Mouse (Mus musculus) adipocyte (in vitro differentiated cells): ENCODE data around the gene Mmp8.

Source experiments
- DNase-seq: peaks from one replicate; pipeline ENCODE4 v3.0.0-alpha.2; 2016; ENCODE audit warnings: low spot score

Mmp8 gene

DNA sequence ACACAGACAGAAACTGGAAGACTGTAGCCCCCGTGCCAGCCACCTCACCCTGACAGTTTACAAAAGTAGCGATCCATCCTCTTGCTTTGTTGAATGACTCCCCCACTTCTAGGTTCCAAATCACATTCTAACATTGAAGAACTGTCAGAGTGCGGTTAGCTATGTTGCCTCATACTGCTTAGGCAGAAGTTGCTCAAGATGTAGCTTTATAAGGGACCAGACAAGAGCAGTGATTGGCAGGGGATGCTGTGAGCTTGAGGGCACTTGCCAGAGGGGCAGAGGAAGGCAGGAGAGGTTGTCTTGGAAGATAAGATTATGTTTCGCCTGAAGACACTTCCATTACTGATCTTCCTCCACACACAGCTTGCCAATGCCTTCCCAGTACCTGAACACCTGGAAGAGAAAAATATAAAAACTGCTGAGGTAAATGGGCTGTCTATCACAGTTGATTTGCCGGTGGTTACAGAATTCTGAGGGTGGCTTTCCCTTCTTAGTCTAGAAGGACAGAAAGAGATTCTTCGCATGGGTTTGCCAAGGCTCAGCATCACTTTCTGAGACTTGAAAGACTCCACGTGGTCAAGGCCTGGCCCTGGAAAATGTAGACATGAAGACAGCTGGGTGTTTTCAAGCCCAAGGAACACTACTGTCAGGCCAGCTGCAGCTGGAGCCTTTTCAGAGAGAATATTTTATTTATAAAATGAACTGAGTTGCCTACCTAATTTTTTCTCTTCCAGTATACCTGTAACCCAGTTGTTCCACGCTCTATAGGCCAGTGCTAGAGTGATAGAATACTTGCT, at the start of gene Mmp8:
Mmp8 (plus strand) TSS at position 236 of the 797 bp plus-strand sequence.
- no peak for DNase-seq

GRCm38 (mm10) chr9:7509619-7510233, 48.5 kb upstream of the Mmp8 start:
- no peak for DNase-seq

GRCm38 (mm10) chr9:7517944-7518571, 40.2 kb upstream of the Mmp8 start:
- DNase-seq = no peak

- no peak for DNase-seq
These were observed 31.9 kb upstream of the Mmp8 start for GRCm38 (mm10) chr9:7526255-7526940.

- DNase-seq = no peak
These were observed 15.5 kb upstream of the Mmp8 start for GRCm38 (mm10) chr9:7542763-7543162.

GRCm38 (mm10) chr9:7544923-7545457, 13.3 kb upstream of the Mmp8 start:
- DNase-seq = no peak

GRCm38 (mm10) chr9:7545471-7545870, 12.8 kb upstream of the Mmp8 start:
- DNase-seq = no peak

- DNase-seq = no peak
These were observed 12.3 kb upstream of the Mmp8 start for GRCm38 (mm10) chr9:7545920-7546319.

DNA sequence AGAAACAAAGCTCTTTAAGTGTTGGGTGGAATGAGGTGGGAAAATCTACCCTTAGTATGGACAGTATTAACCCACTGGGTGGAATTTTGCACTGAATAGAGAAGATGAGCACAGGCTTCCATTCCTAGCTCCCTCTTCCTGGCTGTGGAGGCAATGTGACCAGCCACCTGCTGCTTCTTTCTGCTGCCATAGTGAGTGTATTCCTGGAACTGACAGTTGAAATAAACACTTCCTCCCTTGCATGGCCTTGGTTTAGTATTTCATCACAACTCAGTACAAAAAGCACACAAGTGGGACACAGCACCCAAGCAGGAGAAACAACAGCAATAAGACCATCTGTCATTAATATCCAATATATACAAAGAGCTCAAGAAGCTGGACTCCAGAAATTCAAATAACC, 6.3 kb upstream of the Mmp8 start:
- DNase-seq = no peak

DNA sequence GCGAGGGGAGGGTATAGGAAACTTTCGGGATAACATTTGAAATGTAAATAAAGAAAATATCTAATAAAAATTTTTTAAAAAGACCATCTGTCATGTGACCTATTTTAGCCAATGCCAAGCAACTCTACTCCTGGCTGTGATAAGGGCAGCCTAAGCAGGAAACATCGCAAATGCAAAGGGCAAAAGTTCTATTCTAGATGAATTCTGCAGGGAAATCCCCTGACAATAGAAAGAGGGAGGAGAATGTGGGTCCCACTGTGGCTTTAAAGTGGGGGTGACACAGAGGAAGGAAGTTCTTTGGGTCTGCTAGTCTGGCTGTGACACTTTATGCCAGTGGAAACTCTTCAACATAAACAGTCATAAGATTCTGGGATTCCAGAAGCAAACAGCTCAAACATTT, 4.7 kb upstream of the Mmp8 start:
- DNase-seq = no peak

DNA sequence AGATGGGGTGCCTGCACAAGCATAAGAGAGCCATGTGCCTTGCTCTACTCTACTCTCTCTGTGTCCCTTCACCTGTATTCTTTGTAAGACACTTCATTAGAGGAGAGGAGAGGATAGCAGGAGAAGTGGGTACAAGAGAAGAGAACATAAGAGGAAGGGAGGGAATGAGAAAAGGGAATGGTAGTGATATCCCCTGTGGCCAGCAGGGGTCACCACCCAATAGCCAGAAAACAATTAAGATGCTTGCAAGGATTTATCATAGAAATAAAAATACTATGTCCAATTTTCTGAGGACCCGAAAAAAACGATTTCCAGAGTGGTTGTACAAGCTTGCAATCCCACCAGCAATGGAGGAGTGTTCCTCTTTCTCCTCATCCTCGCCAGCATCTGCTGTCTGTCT, 3.9 kb upstream of the Mmp8 start:
- peak; percentile 65 for DNase-seq

DNA sequence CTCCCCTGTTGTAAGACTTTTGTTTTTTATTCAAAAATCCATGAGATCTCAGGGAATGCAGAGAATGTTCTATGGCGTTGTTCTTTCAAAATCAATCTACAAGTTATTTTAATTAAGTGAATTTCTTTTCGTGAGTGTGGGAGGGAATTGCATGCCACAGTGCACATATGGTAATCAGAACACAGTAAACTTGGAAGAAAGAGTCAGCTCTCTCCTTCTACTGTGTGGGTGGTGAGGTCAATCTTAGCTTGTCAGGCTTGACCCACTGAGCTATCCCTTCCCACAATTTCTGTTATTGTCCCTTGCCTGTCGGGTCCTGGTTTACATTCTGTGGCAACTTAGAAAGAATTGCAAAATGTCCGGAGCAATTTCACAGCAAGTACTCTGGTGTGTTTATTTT, 1.8 kb downstream of the Mmp8 start:
- DNase-seq = no peak

DNA sequence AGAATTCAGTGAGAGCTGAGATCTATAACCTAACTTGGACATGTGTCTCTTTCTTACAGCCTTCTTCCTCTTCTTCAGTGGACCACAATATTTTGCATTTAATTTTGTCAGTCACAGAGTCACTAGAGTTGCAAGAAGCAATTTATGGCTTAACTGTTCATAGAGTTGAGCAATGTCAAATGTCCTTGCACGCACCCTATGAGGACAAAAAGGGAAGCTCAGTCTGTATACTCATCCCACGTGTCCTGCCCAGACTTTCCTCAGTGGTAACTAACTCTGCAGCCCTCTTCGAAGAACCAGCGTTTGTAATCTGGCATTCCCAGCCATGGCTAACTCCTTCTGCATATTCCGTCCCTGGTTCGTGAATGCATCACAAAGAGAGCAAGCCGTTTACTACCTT, 9.1 kb downstream of the Mmp8 start:
- DNase-seq = no peak

- DNase-seq = no peak
These were observed 9.7 kb downstream of the Mmp8 start for GRCm38 (mm10) chr9:7567923-7568322.

DNA sequence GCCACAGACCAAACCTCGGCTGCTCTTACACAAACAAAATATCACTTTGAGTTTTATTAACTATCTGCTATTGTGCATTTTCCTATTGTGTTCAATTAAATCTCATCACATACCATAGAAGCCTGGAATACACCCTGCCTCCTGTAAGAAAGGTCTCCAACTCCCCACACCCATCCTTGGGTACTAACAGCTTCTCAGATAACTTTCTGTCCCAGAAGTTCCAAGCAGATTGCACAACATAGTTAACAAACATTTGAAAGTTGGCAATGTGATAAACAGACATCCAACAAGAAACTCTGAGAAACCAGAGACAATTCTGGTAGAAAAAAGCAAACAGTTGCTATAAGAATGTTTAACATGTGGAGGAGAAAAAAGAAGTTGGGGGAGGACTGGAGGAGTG, 12.2 kb downstream of the Mmp8 start:
- DNase-seq = peak; percentile 26

GRCm38 (mm10) chr9:7571162-7571561, 12.9 kb downstream of the Mmp8 start, which contains the start of gene Mmp27:
Gene Mmp27 (plus strand): TSS chr9:7571396.
- DNase-seq = no peak

GRCm38 (mm10) chr9:7572188-7572587, 13.9 kb downstream of the Mmp8 start:
- DNase-seq = no peak

GRCm38 (mm10) chr9:7572663-7573308, 14.5 kb downstream of the Mmp8 start:
- peak; percentile 40 for DNase-seq

DNA sequence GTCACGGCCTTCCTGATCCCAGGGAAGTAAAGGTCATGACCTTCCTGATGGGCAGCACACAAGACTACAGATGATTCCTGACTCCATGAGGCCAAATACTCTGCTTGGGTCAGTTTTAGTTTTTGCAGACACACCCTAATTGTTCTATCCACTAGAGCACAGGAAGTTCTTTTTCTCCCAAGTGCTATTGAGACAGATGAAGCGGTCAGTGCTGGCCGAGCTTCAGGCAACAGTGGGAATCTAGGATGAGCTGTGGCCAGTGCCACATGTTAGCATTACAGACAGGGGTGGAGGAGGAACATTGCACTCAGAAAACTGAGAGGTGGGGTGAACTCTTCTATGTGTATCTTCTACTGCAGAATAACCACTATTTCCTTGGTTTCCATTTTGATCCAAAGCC, 17.3 kb downstream of the Mmp8 start:
- DNase-seq = no peak

DNA sequence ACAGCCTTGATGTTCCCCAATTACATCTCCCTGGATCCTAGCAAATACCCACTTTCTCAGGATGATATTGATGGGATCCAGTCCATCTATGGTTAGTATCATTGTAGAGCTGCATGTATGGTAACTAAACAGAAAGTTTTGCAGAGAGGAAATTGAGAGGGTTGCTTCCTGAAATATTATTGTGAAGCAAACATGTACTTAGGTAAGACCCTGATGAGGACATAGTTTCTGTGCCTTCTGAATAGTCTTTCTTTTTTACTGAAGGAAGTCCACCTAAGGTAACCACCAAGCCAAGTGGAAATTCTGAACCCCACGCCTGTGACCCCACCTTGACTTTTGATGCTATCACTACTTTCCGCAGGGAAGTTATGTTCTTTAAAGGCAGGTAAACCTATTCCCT, 19.1 kb downstream of the Mmp8 start:
- no peak for DNase-seq

DNA sequence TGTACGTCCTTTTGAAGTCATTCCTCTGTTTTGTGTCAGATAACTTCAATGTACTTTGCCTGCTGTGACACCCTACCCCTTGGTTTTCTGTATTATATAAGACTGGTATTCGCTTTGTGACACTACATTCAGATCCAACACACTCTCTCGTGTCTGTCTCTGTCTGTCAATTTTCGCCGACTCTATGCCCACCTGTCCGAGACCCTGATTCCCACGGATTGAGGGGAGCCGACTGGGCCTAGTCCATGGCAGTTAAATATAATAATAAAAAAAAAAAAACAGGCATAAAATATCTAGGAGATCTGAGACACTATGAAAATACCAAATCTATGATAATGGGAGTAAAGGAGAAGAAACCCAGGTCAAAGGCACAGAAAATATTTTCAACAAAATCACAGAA, 31.8 kb downstream of the Mmp8 start:
- DNase-seq = no peak

- no peak for DNase-seq
These were observed 35.1 kb downstream of the Mmp8 start for GRCm38 (mm10) chr9:7593272-7593812.
